Mouse (Mus musculus) kidney, adult 2 months (tissue): ENCODE measurements around the gene Ergic2.

Source experiments
- CTCF ChIP-seq: fragments of 200-500 bp; conservative IDR thresholded peaks from 2 replicates; pipeline ENCODE4 v1.5.1; 2011; ENCODE audit warnings: low read depth, mild to moderate bottlenecking, control low read depth, low read length, moderate library complexity, mixed read lengths; ENCODE audit not compliant: insufficient read depth, insufficient read length
- POLR2A ChIP-seq: fragments of 200-500 bp; IDR thresholded peaks from one replicate; pipeline ENCODE4 v1.6.1; 2011; ENCODE audit warnings: low read depth, low read length, control low read depth

- TF ChIP-seq POLR2A = no peak
- no peak for TF ChIP-seq CTCF
Measured at GRCm38 (mm10) chr6:148246544-148246943, 34.4 kb upstream of the Ergic2 start.
